Mouse (Mus musculus) ES-E14 (cell line): ENCODE measurements around the gene Slc3a1.

Experiments used
- HCFC1 ChIP-seq: IDR thresholded peaks from 2 replicates; pipeline ENCODE4 v1.6.1; 2012; ENCODE audit warnings: low read length, inconsistent platforms, borderline replicate concordance; ENCODE audit not compliant: insufficient read depth
- MAFK ChIP-seq: IDR thresholded peaks from 2 replicates; pipeline ENCODE4 v1.6.1; 2014; ENCODE audit warnings: mild to moderate bottlenecking, low read depth, low read length, inconsistent platforms; ENCODE audit not compliant: insufficient read depth
- ZC3H11A ChIP-seq: IDR thresholded peaks from 2 replicates; pipeline ENCODE4 v1.6.1; 2012; ENCODE audit warnings: low read depth, mild to moderate bottlenecking, inconsistent platforms, low read length, borderline replicate concordance
- ZNF384 ChIP-seq: IDR thresholded peaks from 2 replicates; pipeline ENCODE4 v1.6.1; 2012; ENCODE audit warnings: low read depth, low read length, inconsistent platforms

DNA sequence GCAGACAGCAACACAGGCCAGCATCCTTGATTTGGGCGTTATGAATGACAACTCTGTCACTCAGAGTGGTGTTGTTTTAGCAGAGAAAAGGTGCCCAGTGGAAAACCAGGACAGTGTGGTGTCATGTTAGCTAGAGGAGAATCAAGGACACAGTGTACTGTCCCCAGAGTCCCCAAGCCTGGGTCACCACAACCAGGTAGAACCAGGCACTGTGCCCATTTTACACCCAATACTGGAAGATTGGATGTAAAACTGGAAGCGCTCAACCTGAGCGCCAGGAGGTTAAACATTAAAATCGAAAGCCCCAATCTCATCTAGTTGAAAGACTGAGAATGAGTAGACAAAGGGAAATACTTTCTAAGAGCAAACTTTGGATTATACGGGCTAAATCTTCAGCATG, 16.3 kb downstream of the Slc3a1 start:
- TF ChIP-seq HCFC1, result no peak
- no peak for TF ChIP-seq ZC3H11A
- no peak for TF ChIP-seq MAFK
- TF ChIP-seq ZNF384, result no peak
